Mouse (Mus musculus): ENCODE results near the gene Flt3.

DNA sequence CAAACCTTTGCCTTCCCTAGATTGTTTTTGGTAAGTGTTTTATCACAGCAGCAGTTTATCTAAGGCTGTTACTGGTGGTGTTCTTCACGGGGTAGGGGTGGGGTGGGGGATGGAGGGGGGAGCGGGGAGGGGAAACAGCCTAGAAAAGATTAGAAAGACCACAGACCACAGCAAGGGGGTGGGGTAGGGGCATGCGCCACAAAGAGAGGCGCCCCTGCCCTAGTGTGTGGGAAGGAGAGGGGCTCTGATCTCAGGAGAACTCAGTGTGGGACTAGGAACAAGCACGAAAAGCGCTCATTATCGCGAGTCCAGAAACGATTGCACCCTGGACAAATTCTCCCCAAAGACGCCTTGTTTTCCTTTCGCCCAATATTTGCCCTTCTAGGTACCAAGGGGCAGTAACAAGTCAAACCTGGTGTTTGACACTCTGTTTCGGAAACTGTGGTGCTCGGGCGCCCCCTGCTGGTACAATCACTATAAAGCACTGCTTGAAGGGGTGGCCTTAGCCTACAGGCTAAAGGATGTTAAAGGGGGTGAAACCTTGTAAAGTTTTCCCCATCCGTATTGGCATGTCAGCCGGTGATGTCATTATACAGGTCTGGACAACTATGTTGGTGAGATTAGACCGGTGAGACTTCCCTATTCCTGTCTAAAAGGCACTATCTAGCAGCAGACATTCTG lies 76.9 kb downstream of the Flt3 start:
- TF ChIP-seq ZKSCAN1 (IDR thresholded peaks at IDR 0.05; ENCODE audit: borderline replicate concordance, low read depth, low read length): no peak
- TF ChIP-seq CTCF (conservative IDR thresholded peaks at IDR 0.05 in 1 of 2, IDR thresholded peaks at IDR 0.05 in 1 of 2; ENCODE audit: low read depth in 2 of 2, low read length in 2 of 2): peak; percentile 77 to 90
- no peak; the same call in 1 of the 2 replicates for TF ChIP-seq TCF12 (IDR thresholded peaks at IDR 0.05; ENCODE audit: low read depth, low read length)
